ENCODE assay signal across 8 mouse cellular contexts in genomic region chr10:59880837-59881236, GRCm38 (mm10). TPM values are rescaled to one million over a fixed set of nuclear protein-coding genes. Genes with fewer than 3 reads are reported as not detected.
DNase-seq lines count a peak whose midpoint lies in the region; ATAC-seq and TF ChIP-seq lines count a peak whose summit lies in the region.

No protein-coding gene starts in this region.

- no peak for ATAC-seq in heart, embryonic 15.5 days (replicated peaks; ENCODE audit: insufficient number of reproducible peaks, insufficient read depth, low FRiP score, low read depth)
- ATAC-seq in forebrain, embryonic 11.5 days (replicated peaks; ENCODE audit: low FRiP score): no peak

- H3K36me3 ChIP-seq in heart, embryonic 15.5 days: no peaks in the 10 kb centered on the region
- no peaks in the 10 kb centered on the region for H3K36me3 ChIP-seq in forebrain, embryonic 11.5 days (ENCODE audit: control insufficient read depth, insufficient read depth, low read length)
- H3K36me3 ChIP-seq in myocyte (ENCODE audit: control insufficient read depth, insufficient read depth): no peaks in the 10 kb centered on the region

- H3K79me2 ChIP-seq in myocyte (ENCODE audit: control insufficient read depth, insufficient read depth): peaks cover 59% of the 10 kb centered on the region

- intact Hi-C loops in left cerebral cortex, postnatal 10 days (cut with DNase I): no loop called here
- intact Hi-C loops in left cerebral cortex, postnatal 36 days (cut with DNase I): no loop called here

- WGBS in heart, embryonic 15.5 days: 78% methylated on average over 7 of the region's 7 CpGs
- 91% methylated on average over 7 of the region's 7 CpGs for WGBS in forebrain, embryonic 11.5 days

- H3K4me3 ChIP-seq in heart, embryonic 15.5 days: peak overlapping the region; percentile 87
- H3K4me3 ChIP-seq in forebrain, embryonic 11.5 days (ENCODE audit: low read depth, low read length): no peak overlapping the region; the same call in 1 of the 2 replicates
- peak overlapping the region; percentile 95 for H3K4me3 ChIP-seq in myocyte

- DNase-seq in heart, adult 11 months: no peak
- no peak for DNase-seq in forebrain, embryonic 11.5 days (ENCODE audit: low spot score)
- peak; percentile 38 for DNase-seq in kidney, postnatal 10 days
- no peak for DNase-seq in embryo, embryonic 10 days (ENCODE audit: low spot score)
- DNase-seq in left cerebral cortex, postnatal 10 days (ENCODE audit: extremely low spot score in 1 of 2, low spot score in 2 of 2): no peak
- DNase-seq in left cerebral cortex, postnatal 36 days (ENCODE audit: low spot score in 2 of 2): no peak

- H3K4me1 ChIP-seq in heart, embryonic 15.5 days (replicated peaks): peaks cover 15% of the 10 kb centered on the region
- peaks cover 5% of the 10 kb centered on the region; the same call in 1 of the 2 replicates for H3K4me1 ChIP-seq in forebrain, embryonic 11.5 days (replicated peaks; ENCODE audit: control insufficient read depth, insufficient read depth, low read length)

- no peaks in the 10 kb centered on the region for H3K9me3 ChIP-seq in heart, embryonic 15.5 days (replicated peaks)
- H3K9me3 ChIP-seq in forebrain, embryonic 11.5 days (ENCODE audit: control insufficient read depth, low read length): no peaks in the 10 kb centered on the region

- TF ChIP-seq POLR2A in myocyte (IDR thresholded peaks at IDR 0.05; ENCODE audit: insufficient read length, low read depth): no peak

- no peaks in the 10 kb centered on the region for H3K27me3 ChIP-seq in heart, embryonic 15.5 days
- no peaks in the 10 kb centered on the region for H3K27me3 ChIP-seq in forebrain, embryonic 11.5 days (ENCODE audit: control insufficient read depth, insufficient read depth, low read length)
- H3K27me3 ChIP-seq in myocyte (ENCODE audit: control insufficient read depth, insufficient read depth, insufficient read length): no peaks in the 10 kb centered on the region

- H3K9ac ChIP-seq in heart, embryonic 15.5 days: peak overlapping the region; percentile 95; the same call in 1 of the 2 replicates
- no peak overlapping the region for H3K9ac ChIP-seq in forebrain, embryonic 11.5 days (ENCODE audit: low read length)

- H3K4me2 ChIP-seq in heart, embryonic 15.5 days: peak overlapping the region; percentile 73
- H3K4me2 ChIP-seq in forebrain, embryonic 11.5 days (ENCODE audit: low read depth, low read length, severe bottlenecking): peak overlapping the region; percentile 60; the same call in 1 of the 2 replicates
- peak overlapping the region; percentile 84 for H3K4me2 ChIP-seq in myocyte (ENCODE audit: low read depth)

- H3ac ChIP-seq in myocyte (ENCODE audit: control insufficient read depth, insufficient read length): no peak overlapping the region

- H3K27ac ChIP-seq in heart, embryonic 15.5 days: no peak overlapping the region
- no peak overlapping the region for H3K27ac ChIP-seq in forebrain, embryonic 11.5 days (ENCODE audit: low read depth, low read length)

TF ChIP-seq in myocyte, 11 proteins besides CTCF, POLR2A, EP300 and RAD21:
- no peak for TF ChIP-seq POLR2AphosphoS2 (IDR thresholded peaks at IDR 0.05; ENCODE audit: insufficient read length, low read depth)
- no peak for TF ChIP-seq CEBPB (IDR thresholded peaks at IDR 0.05; ENCODE audit: insufficient read depth, poor library complexity, severe bottlenecking)
- no peak for TF ChIP-seq USF1 (IDR thresholded peaks at IDR 0.05; ENCODE audit: low read depth)
- no peak for TF ChIP-seq REST (IDR thresholded peaks at IDR 0.05; ENCODE audit: insufficient read depth, insufficient read length)
- no peak for TF ChIP-seq E2F4 (IDR thresholded peaks at IDR 0.05; ENCODE audit: insufficient read depth)
- no peak for TF ChIP-seq TCF3 (IDR thresholded peaks at IDR 0.05; ENCODE audit: insufficient read length, low read depth)
- TF ChIP-seq MYOG (IDR thresholded peaks at IDR 0.05; ENCODE audit: control insufficient read depth in 1 of 3, insufficient read depth in 1 of 3, insufficient read length in 2 of 3, low read depth in 2 of 3): no peak
- TF ChIP-seq MYOD1 (IDR thresholded peaks at IDR 0.05; ENCODE audit: control insufficient read depth in 1 of 3, insufficient read length in 2 of 3, low read depth in 2 of 3): no peak
- no peak for TF ChIP-seq MAX (IDR thresholded peaks at IDR 0.05; ENCODE audit: low read depth)
- TF ChIP-seq TCF12 (IDR thresholded peaks at IDR 0.05; ENCODE audit: insufficient read depth, poor library complexity, severe bottlenecking): no peak
- no peak for TF ChIP-seq SRF (IDR thresholded peaks at IDR 0.05; ENCODE audit: control insufficient read depth, insufficient read length, low read depth)
TF ChIP-seq in myocyte: peak in this region for 0.

RNA-seq across cellular contexts. Expression of gene Dnajb12, which starts 1.5 kb away (rescaled TPM):
- polyA plus RNA-seq in heart, embryonic 15.5 days (2015; fragmentation: Nextera tagmentation; extraction: Ambion mirVana): 17.8 and 23.3 TPM in 2 replicates
- polyA plus RNA-seq in forebrain, embryonic 11.5 days (2014; fragmentation: Nextera tagmentation; extraction: Ambion mirVana): 25.3 and 26.5 TPM in 2 replicates
- polyA plus RNA-seq in myocyte (2012; fragmentation: generic; extraction: Trizol): 45.2 TPM
- total RNA-seq in left cerebral cortex, postnatal 10 days (2021): 10 to 100 TPM; 44.9 to 47.1 TPM
- total RNA-seq in left cerebral cortex, postnatal 36 days (2021): 10 to 100 TPM; 51.8 to 56.0 TPM
